In the genomic region with DNA sequence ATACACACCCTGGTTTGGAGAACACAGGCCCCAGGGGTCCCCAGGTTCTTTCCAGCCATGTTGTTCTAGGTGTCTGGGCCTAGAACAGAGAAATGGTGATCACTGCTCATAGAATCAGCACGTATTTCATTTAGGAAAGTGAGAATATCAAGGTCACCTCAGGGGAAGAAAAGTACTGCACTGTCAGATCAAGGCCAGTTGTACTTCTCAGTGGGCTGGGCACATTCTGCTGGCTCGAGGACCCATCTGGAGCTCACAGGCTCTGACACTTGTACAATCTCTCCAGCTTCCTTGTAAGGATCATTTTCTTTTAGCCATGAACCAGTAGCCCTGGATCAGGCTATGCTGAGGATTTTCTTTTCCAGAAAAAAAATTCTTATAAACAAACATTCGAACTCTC, we compare ENCODE assay signal across 15 mouse cellular contexts.
A peak's percentile ranks its signal among the peaks of the same experiment; 100 is the strongest.
DNase-seq lines count a peak whose midpoint lies in the region; ATAC-seq lines count a peak whose summit lies in the region.
"Had no signal": no experiment of that assay in that cellular context is flagged by ENCODE, and none has a peak within 500 bp of the region (broad histone marks: within the 10 kb centered on the region; RNA-seq: fewer than 3 reads in every experiment).

No protein-coding gene starts in this region.

- DNase-seq in frontal cortex, postnatal 14 days (ENCODE audit: low spot score in 2 of 2) = no peak
- DNase-seq in heart, adult 18-20 months = peak; percentile 6 to 16
- DNase-seq in heart, postnatal 10 days = no peak
- DNase-seq in lung, postnatal 10 days = peak; percentile 19
- no peak for DNase-seq in lung, postnatal 25 days (ENCODE audit: low spot score)
- peak; percentile 54 for DNase-seq in skeletal muscle tissue, adult 2 months (ENCODE audit: low read depth, low spot score)
- DNase-seq: cerebellum, adult 11 months; cerebellum, adult 9-10 months; cerebellum, postnatal 36 days; right cerebral cortex, adult 18-20 months; thymus, postnatal 25 days had no signal

- intact Hi-C loops in heart, postnatal 10 days (cut with DNase I) = no loop called here

- 0 out of 2 replicates have a peak, but pooled peaks have one; percentile 8 for ATAC-seq in frontal cortex, adult (ENCODE audit: low TSS enrichment)
- ATAC-seq in megakaryocyte progenitor cell, adult 5-6 weeks (replicated peaks; ENCODE audit: poor library complexity) = no peak
- ATAC-seq: hindbrain, embryonic 16.5 days; Patski had no signal

Comparison
In these comparisons a context has a peak if more than half of its experiments do, and no peak if none do; other contexts are left out.
1. DNase-seq: peak in heart, adult 18-20 months (2 of 2), lung, postnatal 10 days (single experiment) and skeletal muscle tissue, adult 2 months (single experiment); none in frontal cortex, postnatal 14 days (0 of 2), heart, postnatal 10 days (0 of 2) and lung, postnatal 25 days (single experiment).